Mouse (Mus musculus) G1E-ER4 (cell line): ENCODE measurements around the gene Txn1. TPM values are rescaled to one million over a fixed set of nuclear protein-coding genes. Genes with fewer than 3 reads are reported as not detected.

Experiments used
- GATA1 ChIP-seq: IDR thresholded peaks from one replicate; pipeline ENCODE4 v1.8.0; 2012; ENCODE audit warnings: low read length, inconsistent platforms
- polyA plus RNA-seq: library from polyadenylated mRNA; stranded (reverse); fragments of >175 nt; gene quantifications from 2 replicates; pipeline ENCODE4 v1.2.3, GENCODE M21; 2012

The Txn1 gene
- polyA plus RNA-seq = 16.8 and 41.9 TPM in 2 replicates

DNA sequence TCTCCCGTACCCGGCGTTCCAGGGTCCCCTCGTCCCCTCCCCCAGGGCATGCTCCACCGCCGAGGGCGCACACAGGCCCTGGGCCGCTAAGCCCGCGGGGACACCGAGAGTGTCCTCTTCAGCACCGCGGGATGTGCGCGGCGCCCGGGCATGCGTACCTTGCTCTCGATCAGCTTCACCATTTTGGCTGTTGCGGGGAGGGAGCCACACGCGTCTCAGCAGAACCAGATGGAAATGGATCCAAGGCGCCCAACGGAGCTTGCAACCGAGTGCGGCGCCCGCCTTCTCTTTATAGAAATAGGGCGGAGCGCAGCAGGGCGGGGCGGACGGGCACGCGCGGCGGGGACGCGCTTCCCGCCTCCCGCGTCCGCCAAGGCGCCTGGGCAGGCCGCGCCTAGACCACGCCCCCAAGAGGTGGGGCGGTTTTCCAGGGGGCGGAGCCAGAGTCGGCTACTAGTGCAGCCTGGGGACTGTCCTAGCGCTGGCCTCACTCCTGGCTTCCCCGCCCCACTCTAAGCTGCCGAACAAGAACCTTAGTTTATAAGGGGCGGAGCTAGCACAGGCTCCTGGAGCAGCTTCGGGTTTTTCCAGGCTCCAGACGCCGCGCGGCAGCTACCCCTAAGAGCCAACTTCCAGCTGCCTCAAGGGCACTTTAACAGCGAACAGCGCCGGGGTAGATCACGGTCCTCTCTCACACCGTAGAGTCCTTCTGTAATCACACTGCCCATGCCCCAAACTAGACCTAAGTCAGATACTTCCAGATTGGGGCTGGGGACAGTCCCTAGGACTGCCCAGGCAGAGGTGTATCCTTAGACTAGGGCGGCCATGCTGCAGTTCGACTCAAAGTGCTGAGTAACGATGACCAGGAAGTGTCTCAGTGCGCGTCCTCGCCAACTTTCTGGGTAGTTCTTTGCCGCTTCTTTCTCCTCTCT is at the start of gene Txn1:
TSS of gene Txn1 (minus strand) at position 383 of the 932 bp plus-strand sequence.
- TF ChIP-seq GATA1 = no peak

DNA sequence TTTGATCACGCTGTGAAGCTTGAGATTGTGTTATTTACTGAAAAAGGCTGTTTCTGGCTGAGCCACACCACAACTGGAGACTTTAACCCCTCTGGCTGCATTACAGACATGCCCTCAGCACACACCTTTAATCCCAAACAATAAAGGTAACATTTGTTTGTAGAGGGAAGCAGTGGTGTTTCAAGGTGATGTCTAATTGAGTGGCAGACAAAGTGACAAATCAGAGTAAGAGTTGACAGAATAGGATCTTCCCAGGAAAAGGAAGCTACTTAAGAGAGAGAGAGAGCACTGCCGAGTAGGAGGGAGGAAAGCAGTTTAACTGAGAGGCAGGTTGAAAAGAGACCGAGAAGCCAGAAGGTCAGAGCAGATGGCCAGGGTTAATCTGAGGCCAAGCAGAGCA is 47.3 kb upstream of the Txn1 start:
- no peak for TF ChIP-seq GATA1

DNA sequence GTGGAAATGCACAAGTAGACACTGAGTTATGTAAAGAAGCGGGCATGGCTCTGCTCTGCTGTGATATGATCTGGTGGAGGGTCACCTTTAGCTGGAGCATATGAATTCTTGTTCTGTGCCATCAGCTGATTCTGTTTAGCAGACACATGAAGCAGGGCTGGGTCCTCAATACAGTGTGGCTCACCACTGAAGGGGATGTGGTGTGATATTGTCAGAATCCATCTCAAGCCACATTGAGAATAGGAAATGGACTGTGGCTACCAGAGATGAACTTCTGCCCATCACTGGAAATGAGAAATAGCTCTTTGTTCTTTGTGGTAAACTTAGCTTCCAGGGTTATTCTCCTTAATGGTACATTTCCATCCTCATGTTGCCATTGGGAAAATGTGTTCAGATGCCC is 35.2 kb upstream of the Txn1 start:
- TF ChIP-seq GATA1 = no peak

DNA sequence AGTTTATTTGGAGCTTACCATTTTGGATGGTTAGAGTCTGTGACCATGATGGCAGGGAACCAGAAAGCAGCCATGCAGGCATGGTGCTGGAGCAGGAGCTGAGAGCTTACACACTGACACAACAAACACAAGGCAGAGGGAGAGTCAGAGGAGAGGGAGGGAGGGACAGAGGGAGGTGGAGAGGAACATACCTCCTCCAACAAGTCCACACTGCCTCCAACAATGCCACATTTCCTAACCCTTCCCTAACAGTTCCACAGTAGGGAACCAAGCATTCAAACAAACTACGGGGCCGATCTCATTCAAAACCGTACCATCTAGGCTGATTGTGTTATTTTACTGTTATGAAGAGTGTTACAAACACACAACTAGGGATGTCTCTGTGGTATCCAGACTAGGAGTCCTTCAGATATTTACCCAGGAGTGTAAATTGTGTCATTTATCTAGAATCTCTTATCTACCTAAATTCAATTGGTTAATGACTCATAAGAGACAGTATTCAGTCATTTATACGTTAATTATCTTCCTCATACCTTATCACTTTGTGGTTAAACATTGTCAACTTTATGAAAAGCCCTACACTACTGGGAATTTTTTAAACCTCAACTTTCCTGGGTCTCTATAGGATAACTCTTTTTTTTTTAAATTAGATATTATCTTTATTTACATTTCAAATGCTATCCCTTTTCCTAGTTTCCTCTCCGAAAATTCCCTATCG is 18.3 kb upstream of the Txn1 start:
- no peak for TF ChIP-seq GATA1

DNA sequence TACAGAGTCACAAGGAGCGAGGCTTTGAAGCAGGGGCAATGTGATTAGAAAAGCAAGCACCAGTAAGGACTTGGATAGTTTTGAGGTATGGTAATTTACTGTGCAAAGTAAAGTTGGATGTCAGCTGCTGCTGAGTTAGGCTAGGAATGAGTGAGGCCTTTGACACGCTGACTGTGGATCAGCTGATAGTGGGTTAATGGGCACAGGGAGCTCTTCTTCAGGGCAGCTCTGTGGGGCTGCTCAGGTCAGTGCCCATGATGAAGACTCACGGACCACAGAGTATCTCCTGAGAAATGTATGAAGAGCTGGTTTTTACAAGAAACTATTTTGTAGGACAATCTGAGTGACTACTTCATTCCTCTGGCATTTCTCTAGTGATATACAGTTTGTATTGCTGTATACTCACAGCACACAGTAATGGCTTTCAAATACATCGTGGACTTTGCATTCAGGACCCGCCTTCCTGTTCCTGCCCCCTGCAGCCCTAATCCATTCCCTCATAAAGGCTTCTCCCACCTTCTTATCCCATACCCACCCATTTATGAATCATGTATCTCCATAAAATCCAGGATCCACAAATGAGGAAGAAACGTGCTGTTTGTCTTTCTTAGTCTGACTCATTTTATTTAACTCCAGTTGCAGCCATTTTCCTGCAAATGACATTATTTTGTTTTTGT is 17.5 kb upstream of the Txn1 start:
- no peak for TF ChIP-seq GATA1

DNA sequence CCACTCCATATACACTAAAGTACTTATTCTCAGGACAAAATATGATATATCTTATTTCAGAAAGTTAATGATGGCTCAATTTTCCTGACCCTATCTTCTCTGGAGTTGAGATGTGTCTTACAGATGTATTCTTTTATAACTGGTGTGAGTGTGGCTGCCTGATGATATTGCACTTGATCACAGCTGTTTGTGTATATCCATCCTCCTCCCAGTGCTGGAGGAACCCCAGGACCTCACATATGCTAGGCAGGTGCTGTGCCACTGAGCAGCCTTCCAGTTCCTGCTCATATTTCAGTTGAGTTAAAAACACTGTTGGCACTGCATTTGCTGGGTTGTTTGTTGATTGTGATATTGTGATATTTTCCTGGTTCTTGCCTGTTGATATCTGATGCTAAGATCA is 14.1 kb upstream of the Txn1 start:
- TF ChIP-seq GATA1 = no peak

DNA sequence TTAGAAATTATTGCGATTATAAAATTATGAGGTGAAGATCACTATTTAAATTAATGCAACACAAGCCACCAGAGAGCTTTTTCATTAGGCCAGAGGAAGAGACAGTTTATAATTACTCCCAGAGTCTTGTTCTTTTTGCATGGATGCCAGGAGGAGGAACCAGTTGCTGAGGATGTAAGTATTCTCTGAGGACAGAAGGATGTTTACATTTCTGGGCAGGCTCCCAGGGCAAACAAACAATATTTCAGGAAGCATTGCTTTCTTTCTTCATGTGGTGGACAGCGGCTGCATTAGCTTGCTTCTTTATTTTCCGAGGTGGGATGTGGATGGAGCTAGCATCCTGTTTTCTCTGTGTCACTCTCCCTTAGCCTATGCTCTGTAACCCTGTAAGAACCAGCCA is 11.0 kb upstream of the Txn1 start:
- TF ChIP-seq GATA1 = no peak

DNA sequence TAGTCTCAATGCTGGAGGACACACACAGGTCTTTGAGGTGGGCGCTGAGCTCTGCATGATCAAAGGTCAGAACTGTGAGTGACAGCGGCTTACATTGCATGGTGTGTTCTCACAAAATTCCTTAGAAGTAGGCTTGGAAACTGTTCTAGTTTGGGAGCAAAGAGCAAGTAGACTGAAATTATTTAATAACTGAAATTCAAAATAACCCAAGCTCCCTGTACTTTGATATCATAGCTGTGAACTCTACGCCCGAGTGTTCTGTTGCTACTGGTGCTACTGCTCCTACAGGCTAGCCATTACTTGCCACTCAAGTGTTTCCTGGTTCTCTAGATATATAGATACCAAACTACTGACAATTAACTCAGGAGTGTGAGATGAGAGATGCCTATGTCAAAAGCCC is 9.3 kb upstream of the Txn1 start:
- TF ChIP-seq GATA1 = no peak

DNA sequence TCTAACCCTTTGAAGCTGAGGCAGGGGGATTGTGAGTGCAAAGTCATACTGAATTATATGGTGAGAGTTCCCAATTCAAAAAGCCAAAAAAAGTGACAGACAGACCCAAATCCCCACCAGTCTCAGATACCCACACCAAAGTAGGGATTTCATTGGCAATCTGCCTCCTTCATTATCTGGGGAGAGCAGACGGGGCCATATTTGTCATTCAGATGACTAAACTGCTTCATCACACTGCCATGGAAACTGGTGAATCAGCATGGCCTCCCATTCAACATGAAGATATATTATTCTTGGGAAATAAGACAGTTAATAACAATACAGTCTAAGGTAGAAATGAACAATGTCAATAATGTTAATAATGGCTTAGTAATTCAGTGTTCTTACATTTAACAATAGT is 7.9 kb upstream of the Txn1 start:
- no peak for TF ChIP-seq GATA1

DNA sequence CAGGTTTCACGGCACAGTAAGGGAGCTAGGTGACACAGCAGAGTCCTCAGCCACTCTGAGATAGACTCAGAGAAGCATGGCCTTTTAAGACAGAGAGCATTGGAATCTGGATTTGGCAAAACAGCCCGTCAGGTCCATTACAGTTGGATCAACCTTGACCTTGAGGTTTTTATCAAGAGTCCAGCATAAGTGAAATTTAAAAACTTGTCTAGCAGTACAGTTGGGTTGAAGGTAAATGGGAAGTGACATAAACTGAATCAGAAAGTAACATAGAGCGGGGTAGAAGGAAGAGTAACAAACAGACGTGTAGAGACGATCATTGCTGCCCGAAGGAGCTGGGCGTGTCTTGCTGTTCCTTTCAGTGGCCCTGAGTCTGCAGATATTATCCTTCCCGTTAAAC is 2.8 kb upstream of the Txn1 start:
- TF ChIP-seq GATA1 = no peak

DNA sequence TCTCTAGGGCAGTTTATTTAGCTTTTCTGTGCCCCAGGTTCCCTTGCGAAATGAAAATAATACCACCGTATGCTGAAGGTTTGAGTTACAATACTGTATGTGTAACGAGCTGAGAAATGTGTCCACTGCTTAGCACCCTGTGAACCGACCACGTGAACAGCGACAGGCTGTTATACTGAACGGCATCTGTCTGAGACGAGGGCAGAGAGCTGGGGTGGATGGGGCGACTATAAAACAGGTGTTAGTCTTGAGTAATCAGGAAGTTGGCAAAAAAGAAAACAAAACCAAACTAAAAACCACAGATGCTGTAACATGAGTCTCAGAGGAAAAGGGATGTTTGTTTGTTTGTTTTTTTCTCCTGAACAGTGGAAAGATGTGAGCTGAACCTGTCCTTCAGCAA is 1.9 kb upstream of the Txn1 start:
- TF ChIP-seq GATA1 = no peak

DNA sequence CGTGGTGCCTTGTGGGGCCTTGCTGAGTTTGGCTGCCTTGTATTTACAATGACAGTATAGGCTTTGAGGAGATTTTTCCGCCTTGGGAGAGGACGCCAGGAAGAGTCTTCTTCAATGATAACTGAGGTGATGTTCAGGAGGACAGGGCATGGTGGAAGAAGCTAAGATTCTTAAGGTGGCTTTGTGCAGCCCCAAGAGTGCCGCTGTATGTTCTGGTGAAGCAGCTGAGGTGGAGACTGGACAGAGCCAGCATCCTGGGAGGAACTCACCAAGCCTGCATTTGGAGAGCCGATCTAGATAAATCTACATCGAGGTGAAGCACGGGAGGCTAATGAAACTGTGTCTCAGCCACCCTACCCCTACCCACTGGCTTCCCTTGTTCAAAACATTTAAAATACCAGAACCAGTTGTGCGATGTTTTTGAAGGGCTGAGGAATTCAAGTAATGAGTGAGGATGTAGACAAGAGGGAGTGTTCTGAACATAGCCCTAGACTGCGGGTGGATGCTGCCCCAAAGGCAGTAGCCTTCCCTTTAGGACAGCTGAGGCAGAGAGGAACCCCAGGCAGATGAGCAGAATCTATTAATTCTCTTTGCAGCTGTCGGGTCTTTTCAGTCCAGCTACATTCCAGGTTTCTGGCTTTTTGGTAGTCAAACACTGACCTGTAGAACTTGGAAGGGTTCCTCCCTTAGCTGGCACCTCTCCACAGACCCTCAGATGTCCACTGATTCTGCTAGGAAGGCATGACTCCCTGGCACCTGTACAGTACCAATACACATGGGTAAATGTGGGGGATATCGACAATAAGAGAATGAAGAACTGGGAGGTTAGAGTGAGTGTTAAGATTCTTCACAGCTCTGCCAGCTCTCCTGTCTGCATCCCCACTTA is 1.2 kb upstream of the Txn1 start:
- TF ChIP-seq GATA1 = no peak

DNA sequence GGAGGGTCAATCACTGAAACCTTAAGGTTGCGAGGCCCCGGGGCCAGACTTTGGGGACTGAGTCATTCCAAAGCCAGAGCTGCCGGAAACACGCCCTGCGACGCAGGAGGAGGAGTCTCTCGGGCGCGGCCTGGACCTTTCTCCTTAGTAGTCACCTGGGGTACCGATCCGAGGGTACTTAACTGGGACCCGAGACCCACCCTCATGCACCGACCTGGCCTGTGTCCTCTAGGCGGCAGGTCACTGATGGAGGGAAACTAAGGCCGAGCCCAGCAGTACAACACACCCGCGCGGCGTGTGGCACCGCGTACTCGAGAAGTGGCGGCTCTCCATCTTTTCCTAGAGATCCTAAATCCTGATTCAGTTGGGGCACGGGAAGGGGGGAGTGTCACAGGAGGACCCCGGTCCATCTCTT is 660 bp downstream of the Txn1 start:
- TF ChIP-seq GATA1 = no peak

DNA sequence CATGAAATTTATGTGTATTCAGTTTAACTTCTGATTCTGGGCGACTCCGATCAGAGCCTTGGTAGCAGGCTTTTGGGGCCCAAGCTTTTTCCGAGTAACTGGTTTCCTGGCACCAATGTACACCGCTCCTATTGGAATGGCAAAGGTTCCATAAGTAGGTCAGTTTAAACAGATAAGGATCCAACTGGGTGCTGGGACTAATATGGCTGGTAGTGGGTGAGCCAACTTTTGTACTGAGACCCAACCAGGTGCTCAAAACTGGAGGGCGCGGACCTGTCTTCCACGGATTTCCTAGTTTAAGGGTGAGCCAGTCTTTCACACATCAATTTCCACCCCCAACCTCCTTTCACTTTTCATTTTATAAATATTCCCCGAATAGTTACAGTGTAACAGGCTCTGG is 1.2 kb downstream of the Txn1 start:
- no peak for TF ChIP-seq GATA1

DNA sequence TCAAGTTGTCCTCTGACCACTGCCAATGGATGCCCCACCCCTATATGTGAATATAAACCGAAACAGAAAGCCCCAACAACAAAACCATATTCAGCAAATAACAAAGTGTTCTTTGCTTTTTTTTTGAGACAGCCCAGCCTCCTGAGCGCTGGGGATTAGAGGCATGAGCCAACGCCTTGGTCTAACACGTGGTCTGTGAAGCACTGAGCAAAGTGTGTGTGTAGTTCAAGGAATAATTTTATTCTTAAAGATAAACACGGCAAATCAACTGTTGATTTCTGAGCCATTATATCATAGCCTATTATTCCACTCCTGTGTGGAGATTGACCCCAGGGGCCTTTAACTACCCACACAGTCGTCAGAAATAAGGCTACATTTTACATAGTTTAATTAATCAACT is 1.6 kb downstream of the Txn1 start:
- TF ChIP-seq GATA1 = no peak
